Mouse (Mus musculus) left cerebral cortex, adult 18-20 months (tissue): ENCODE measurements around the gene Ctsh. TPM values are rescaled to one million over a fixed set of nuclear protein-coding genes. Genes with fewer than 3 reads are reported as not detected.

Experiments used
- DNase-seq, 2 experiments: peaks; one replicate each; pipeline ENCODE4 v3.0.0; 2021 to 2022; ENCODE audit warnings: low spot score in 2 of 2, mixed read lengths in 1 of 2
- total RNA-seq, 2 experiments: library from RNA; stranded (reverse); gene quantifications; 2 replicates each; pipeline ENCODE4 v1.2.3; 2021

The Ctsh gene
- total RNA-seq, 2 experiments from 2014 or later = 21.6 to 23.0 TPM

GRCm38 (mm10) chr9:90108272-90108671 is 54.3 kb downstream of the Ctsh start:
- DNase-seq = no peak

- no peak for DNase-seq
Observed at GRCm38 (mm10) chr9:90109386-90109785, 55.4 kb downstream of the Ctsh start.

- no peak for DNase-seq
Observed at GRCm38 (mm10) chr9:90113151-90113550, 59.2 kb downstream of the Ctsh start.

- DNase-seq = peak; percentile 89 to 92
Observed at GRCm38 (mm10) chr9:90113651-90114566, 60.0 kb downstream of the Ctsh start.

- peak; percentile 96 to 98 for DNase-seq
Observed at GRCm38 (mm10) chr9:90114567-90115307, 60.8 kb downstream of the Ctsh start, which contains the start of gene Morf4l1. Morf4l1 (minus strand) TSS chr9:90114774.

GRCm38 (mm10) chr9:90115308-90115700 is 61.4 kb downstream of the Ctsh start:
- DNase-seq = no peak

- no peak for DNase-seq
Observed at GRCm38 (mm10) chr9:90117234-90117633, 63.3 kb downstream of the Ctsh start.

GRCm38 (mm10) chr9:90122246-90122740 is 68.3 kb downstream of the Ctsh start:
- no peak for DNase-seq

- no peak for DNase-seq
Observed at GRCm38 (mm10) chr9:90124156-90124872, 70.4 kb downstream of the Ctsh start.

GRCm38 (mm10) chr9:90124873-90125245 is 70.9 kb downstream of the Ctsh start:
- DNase-seq = no peak

Other genes with a start within 250 kb of the Ctsh start
- 100 to 1,000 TPM; 292 to 328 TPM for gene Rasgrf1, start 144.2 kb upstream of the Ctsh start, total RNA-seq
- gene Morf4l1, start 60.6 kb downstream of the Ctsh start, total RNA-seq = 100 to 1,000 TPM; 459 to 474 TPM
- under 1 TPM; 0.35 to 0.73 TPM for gene Adamts7, start 108.9 kb downstream of the Ctsh start, total RNA-seq
- 10 to 100 TPM; 14.2 to 15.6 TPM for gene Tbc1d2b, start 216.7 kb downstream of the Ctsh start, total RNA-seq